Mouse (Mus musculus) heart, embryonic 16.5 days (tissue): ENCODE data around the gene Slc25a42. TPM values are rescaled to one million over a fixed set of nuclear protein-coding genes. Genes with fewer than 3 reads are reported as not detected.

Source experiments
- ATAC-seq: fragments of 200-750 bp; cut with Nextera tagmentation; replicated peaks from 2 replicates; pipeline ENCODE4 v1.8.0; 2017; ENCODE audit warnings: moderate number of reproducible peaks; ENCODE audit not compliant: insufficient read depth, low FRiP score; ENCODE audit errors: extremely low read depth
- H3K27ac ChIP-seq: fragments of 300-500 bp; sonication (generic); 2 replicates; pipeline ENCODE4 v1.5.1; 2014; ENCODE audit warnings: mild to moderate bottlenecking, low read length, control low read depth, moderate library complexity
- H3K27me3 ChIP-seq: fragments of 300-500 bp; sonication (generic); 2 replicates; pipeline ENCODE4 v1.6.1; 2014; ENCODE audit warnings: low read length, mixed read lengths; ENCODE audit not compliant: control insufficient read depth, insufficient read depth
- H3K36me3 ChIP-seq: fragments of 300-500 bp; sonication (generic); 2 replicates; pipeline ENCODE4 v1.6.1; 2014; ENCODE audit not compliant: control insufficient read depth, insufficient read depth
- H3K4me1 ChIP-seq: fragments of 300-500 bp; sonication (generic); 2 replicates; pipeline ENCODE4 v1.6.1; 2014; ENCODE audit warnings: low read length, mixed read lengths; ENCODE audit not compliant: control insufficient read depth, insufficient read depth
- H3K4me2 ChIP-seq: fragments of 300-500 bp; sonication (generic); 2 replicates; pipeline ENCODE4 v1.6.1; 2014; ENCODE audit warnings: low read depth, mild to moderate bottlenecking, control low read depth, low read length
- H3K4me3 ChIP-seq: fragments of 300-500 bp; sonication (generic); 2 replicates; pipeline ENCODE4 v1.5.1; 2014; ENCODE audit warnings: mild to moderate bottlenecking, control low read depth, low read length
- H3K9ac ChIP-seq: fragments of 300-500 bp; sonication (generic); 2 replicates; pipeline ENCODE4 v1.6.1; 2014; ENCODE audit warnings: low read length, control low read depth
- H3K9me3 ChIP-seq: fragments of 300-500 bp; sonication (generic); replicated peaks from 2 replicates; pipeline ENCODE4 v1.6.1; 2016; ENCODE audit warnings: low read length; ENCODE audit not compliant: control insufficient read depth
- WGBS: fragments of 180-500 bp; shearing (Covaris S2); extraction: QIAGEN DNeasy Blood & Tissue Kit; methylation state at CpG from one replicate; pipeline ENCODE4 v1.1.7; 2014; 5-methylcytosine and 5-hydroxymethylcytosine counted together
- polyA plus RNA-seq: library from polyadenylated mRNA; unstranded; fragments of >200 nt; fragmentation: Nextera tagmentation; extraction: Ambion mirVana; gene quantifications from 2 replicates; pipeline ENCODE4 v1.2.1, GENCODE M21; 2015

Slc25a42 gene
- polyA plus RNA-seq, 1 experiment from 2014 or later: 13.7 TPM

- peak overlapping the region; percentile 77 for H3K4me3 ChIP-seq
- peaks cover 14% of the 10 kb centered on the region for H3K4me1 ChIP-seq
- no peaks in the 10 kb centered on the region for H3K9me3 ChIP-seq
- no peaks in the 10 kb centered on the region for H3K27me3 ChIP-seq
- peak overlapping the region; percentile 71 for H3K4me2 ChIP-seq
- H3K27ac ChIP-seq: peak overlapping the region; percentile 95
- peaks cover 16% of the 10 kb centered on the region for H3K36me3 ChIP-seq
- peak overlapping the region; percentile 84 for H3K9ac ChIP-seq
- ATAC-seq: no peak
- 0% methylated on average over 15 of the region's 15 CpGs for WGBS
Measured at GRCm38 (mm10) chr8:70234781-70235128, 22.6 kb upstream of the Slc25a42 start.

GRCm38 (mm10) chr8:70234080-70234780 lies 22.1 kb upstream of the Slc25a42 start, which contains the start of the genes Sugp2 and Armc6:
Sugp2 (plus strand) TSS chr8:70234226.
Armc6 (minus strand) TSS chr8:70234466.
- peaks cover 16% of the 10 kb centered on the region for H3K36me3 ChIP-seq
- under 1% methylated on average over 67 of the region's 67 CpGs for WGBS
- peak; percentile 97 for ATAC-seq
- peak within 1 kb of the TSS; percentile 90 for H3K4me2 ChIP-seq
- peak within 1 kb of the TSS; percentile 95 for H3K27ac ChIP-seq
- no peaks in the 10 kb centered on the region for H3K27me3 ChIP-seq
- H3K4me3 ChIP-seq: peak within 1 kb of the TSS; percentile 77
- peaks cover 14% of the 10 kb centered on the region for H3K4me1 ChIP-seq
- H3K9ac ChIP-seq: peak within 1 kb of the TSS; percentile 84
- H3K9me3 ChIP-seq: no peaks in the 10 kb centered on the region

GRCm38 (mm10) chr8:70233606-70234005 lies 21.5 kb upstream of the Slc25a42 start:
- peak overlapping the region; percentile 90 for H3K4me2 ChIP-seq
- peaks cover 14% of the 10 kb centered on the region for H3K4me1 ChIP-seq
- no peaks in the 10 kb centered on the region for H3K27me3 ChIP-seq
- peak overlapping the region; percentile 83 for H3K9ac ChIP-seq
- 4% methylated on average over 13 of the region's 13 CpGs for WGBS
- no peaks in the 10 kb centered on the region for H3K9me3 ChIP-seq
- H3K4me3 ChIP-seq: peak overlapping the region; percentile 77
- no peak overlapping the region for H3K27ac ChIP-seq
- ATAC-seq: no peak
- H3K36me3 ChIP-seq: peaks cover 15% of the 10 kb centered on the region

DNA sequence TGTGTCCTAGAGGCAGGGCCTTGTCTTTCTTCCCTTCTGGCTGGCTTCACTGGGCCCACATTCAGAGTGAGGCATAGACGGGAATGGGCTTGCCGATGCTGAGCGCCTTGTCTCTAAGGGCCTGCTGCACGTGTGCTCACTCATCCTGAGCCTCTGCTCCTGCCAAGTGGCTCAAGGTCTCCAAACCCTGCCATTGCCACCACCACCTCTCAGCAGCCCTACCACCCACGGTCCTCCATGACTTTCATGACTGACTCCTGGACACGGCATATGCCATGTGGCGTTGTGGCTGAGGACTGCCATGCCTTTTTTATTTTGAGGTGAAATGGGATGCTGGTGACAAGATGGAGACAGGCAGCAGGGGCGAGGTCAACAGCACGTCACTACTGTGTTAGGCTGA lies 18.7 kb upstream of the Slc25a42 start:
- H3K27ac ChIP-seq: no peak overlapping the region
- no peaks in the 10 kb centered on the region for H3K9me3 ChIP-seq
- no peak overlapping the region for H3K4me2 ChIP-seq
- H3K27me3 ChIP-seq: no peaks in the 10 kb centered on the region
- no peak overlapping the region for H3K9ac ChIP-seq
- ATAC-seq: no peak
- H3K4me3 ChIP-seq: no peak overlapping the region
- peaks cover 12% of the 10 kb centered on the region for H3K4me1 ChIP-seq
- WGBS: 89% methylated on average over 9 of the region's 9 CpGs
- peaks cover 2% of the 10 kb centered on the region for H3K36me3 ChIP-seq

DNA sequence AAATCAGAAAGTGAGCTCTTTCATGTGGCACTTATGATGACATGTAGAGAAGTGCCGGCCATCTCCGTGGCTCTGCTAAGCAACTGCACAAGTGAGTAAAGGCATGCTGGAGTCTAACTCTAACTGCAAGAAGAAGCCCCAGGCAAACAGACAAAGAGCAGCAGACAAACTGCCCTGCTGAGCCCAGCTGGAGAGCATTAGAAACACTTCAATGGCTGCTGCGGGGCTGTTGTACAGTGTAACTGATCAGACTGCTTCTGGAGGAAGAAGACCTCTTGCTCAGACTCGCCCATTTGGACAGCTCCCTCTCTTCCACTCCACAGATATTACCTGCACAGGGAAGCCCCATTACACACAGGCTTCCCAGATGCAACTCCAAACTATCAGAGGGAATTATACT lies 15.9 kb upstream of the Slc25a42 start:
- Histone ChIP-seq H3K4me3 (no peak overlapping the region), H3K9ac (no peak overlapping the region), H3K4me2 (no peak overlapping the region), H3K36me3 (peaks cover 10% of the 10 kb centered on the region), H3K9me3 (no peaks in the 10 kb centered on the region), H3K27ac (no peak overlapping the region), H3K27me3 (no peaks in the 10 kb centered on the region), H3K4me1 (peaks cover 2% of the 10 kb centered on the region; the same call in 1 of the 2 replicates)
- 80% methylated on average over 4 of the region's 4 CpGs for WGBS
- no peak for ATAC-seq

GRCm38 (mm10) chr8:70223341-70223740 lies 11.2 kb upstream of the Slc25a42 start:
- no peaks in the 10 kb centered on the region for H3K27me3 ChIP-seq
- no peak overlapping the region for H3K27ac ChIP-seq
- 44% methylated on average over 6 of the region's 6 CpGs for WGBS
- no peak overlapping the region for H3K4me3 ChIP-seq
- peaks cover 13% of the 10 kb centered on the region; the same call in 1 of the 2 replicates for H3K36me3 ChIP-seq
- H3K4me1 ChIP-seq: peaks cover 13% of the 10 kb centered on the region
- no peak overlapping the region for H3K4me2 ChIP-seq
- no peak for ATAC-seq
- no peaks in the 10 kb centered on the region for H3K9me3 ChIP-seq
- no peak overlapping the region for H3K9ac ChIP-seq

DNA sequence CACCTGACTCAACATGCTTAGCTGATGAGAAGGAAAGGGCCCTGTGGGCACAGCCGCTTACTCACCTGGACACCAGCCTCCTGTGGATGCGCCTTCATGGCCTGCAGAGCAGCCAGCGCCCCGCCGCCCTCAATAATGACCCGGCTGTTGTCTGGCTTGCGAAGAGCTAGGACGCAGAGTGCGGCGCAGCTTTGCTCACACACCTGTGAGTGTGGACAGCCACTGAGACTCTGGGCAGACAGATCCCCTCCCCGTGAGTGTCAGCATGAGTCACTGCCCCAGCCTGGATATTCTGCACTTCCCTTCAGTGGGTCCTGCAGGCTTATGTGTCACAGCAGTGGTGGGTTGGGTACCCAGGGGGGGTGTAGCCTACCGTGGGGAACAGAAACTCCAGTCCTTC lies 9.9 kb upstream of the Slc25a42 start:
- Histone ChIP-seq H3K27me3 (no peaks in the 10 kb centered on the region), H3K4me1 (peaks cover 13% of the 10 kb centered on the region), H3K36me3 (peaks cover 13% of the 10 kb centered on the region; the same call in 1 of the 2 replicates), H3K9ac (no peak overlapping the region), H3K4me3 (no peak overlapping the region), H3K27ac (no peak overlapping the region), H3K9me3 (no peaks in the 10 kb centered on the region), H3K4me2 (no peak overlapping the region)
- ATAC-seq: no peak
- WGBS: 92% methylated on average over 12 of the region's 12 CpGs

DNA sequence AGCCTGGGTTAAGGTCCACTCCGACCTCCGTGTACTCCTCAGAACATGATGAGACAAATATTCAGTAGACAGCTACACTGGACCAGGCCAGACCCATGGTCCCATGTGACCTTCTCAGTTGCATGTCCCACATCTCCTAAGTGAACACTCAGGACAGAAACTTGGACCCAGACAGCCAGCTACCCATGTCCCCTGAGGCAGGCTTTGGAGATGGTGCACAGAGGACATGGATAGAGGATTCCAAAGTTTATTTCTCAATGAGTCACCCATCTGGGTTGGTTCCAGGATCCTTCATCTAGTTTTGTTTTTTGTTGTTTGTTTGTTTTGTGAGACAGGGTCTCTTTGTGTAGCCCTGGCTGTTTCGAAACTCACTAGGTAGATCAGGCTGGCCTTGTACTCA lies 8.8 kb upstream of the Slc25a42 start:
- Histone ChIP-seq H3K4me2 (no peak overlapping the region), H3K9ac (no peak overlapping the region)
- WGBS: 85% methylated on average over 3 of the region's 3 CpGs

GRCm38 (mm10) chr8:70220236-70220840 lies 8.2 kb upstream of the Slc25a42 start:
- Histone ChIP-seq H3K4me2 (no peak overlapping the region), H3K27ac (peak overlapping the region; percentile 13), H3K36me3 (peaks cover 13% of the 10 kb centered on the region; the same call in 1 of the 2 replicates), H3K4me1 (peaks cover 18% of the 10 kb centered on the region), H3K27me3 (no peaks in the 10 kb centered on the region), H3K9ac (peak overlapping the region; percentile 44; the same call in 1 of the 2 replicates), H3K4me3 (no peak overlapping the region), H3K9me3 (no peaks in the 10 kb centered on the region)
- 57% methylated on average over 8 of the region's 8 CpGs for WGBS
- ATAC-seq: no peak; the same call in 1 of the 2 replicates

More for the DNA sequence above, 8.8 kb upstream of the Slc25a42 start:
- no peaks in the 10 kb centered on the region for H3K27me3 ChIP-seq
- peaks cover 13% of the 10 kb centered on the region; the same call in 1 of the 2 replicates for H3K36me3 ChIP-seq
- H3K9me3 ChIP-seq: no peaks in the 10 kb centered on the region
- H3K4me1 ChIP-seq: peaks cover 18% of the 10 kb centered on the region
- H3K27ac ChIP-seq: no peak overlapping the region; the same call in 1 of the 2 replicates
- H3K4me3 ChIP-seq: no peak overlapping the region
- no peak for ATAC-seq
